Mouse (Mus musculus) ES-Bruce4 (cell line): ENCODE measurements around the gene Ptrh1.

Source experiments
- CTCF ChIP-seq: IDR thresholded peaks from one replicate; pipeline ENCODE4 v1.8.1; 2011; ENCODE audit warnings: low read depth, low read length
- EP300 ChIP-seq: IDR thresholded peaks from 2 replicates; pipeline ENCODE4 v1.6.1; 2011; ENCODE audit warnings: low read depth, low read length; ENCODE audit not compliant: insufficient read depth
- POLR2A ChIP-seq: IDR thresholded peaks from one replicate; pipeline ENCODE4 v1.8.1; 2011; ENCODE audit warnings: low read length; ENCODE audit not compliant: insufficient read depth

- TF ChIP-seq EP300 (no peak), POLR2A (no peak), CTCF (no peak)
Measured at GRCm38 (mm10) chr2:32822643-32823042, 47.1 kb downstream of the Ptrh1 start.
